Mouse (Mus musculus) left cerebral cortex, postnatal 36 days (tissue): ENCODE data around the gene Pgpep1. TPM values are rescaled to one million over a fixed set of nuclear protein-coding genes. Genes with fewer than 3 reads are reported as not detected.
A peak's percentile ranks its signal among the peaks of the same experiment; 100 is the strongest.

Experiments used
- DNase-seq, 2 experiments: peaks; one replicate each; pipeline ENCODE4 v3.0.0; 2021 to 2022; ENCODE audit warnings: low spot score in 2 of 2, mixed read lengths in 1 of 2
- intact Hi-C: fragments of 180-260 bp; cut with DNase I; formaldehyde crosslinking; loops from one replicate; pipeline ENCODE4 v1.15.1; 2025
- total RNA-seq, 2 experiments: library from RNA; stranded (reverse); gene quantifications; 2 replicates each; pipeline ENCODE4 v1.2.3; 2021

Gene Pgpep1
- total RNA-seq, 2 experiments from 2014 or later: 11.6 to 17.2 TPM

- DNase-seq: no peak
- intact Hi-C loops: no loop called here
Observed at GRCm38 (mm10) chr8:70644065-70644464, 16.1 kb downstream of the Pgpep1 start.

- no peak for DNase-seq
- intact Hi-C loops: no loop called here
Observed at GRCm38 (mm10) chr8:70643019-70643418, 17.2 kb downstream of the Pgpep1 start.

- DNase-seq: no peak
- intact Hi-C loops: no loop called here
Observed at GRCm38 (mm10) chr8:70638752-70639151, 21.4 kb downstream of the Pgpep1 start.

- intact Hi-C loops: no loop called here
- DNase-seq: no peak
Observed at GRCm38 (mm10) chr8:70636838-70637237, 23.4 kb downstream of the Pgpep1 start.

- no peak for DNase-seq
- intact Hi-C loops: no loop called here
Observed at GRCm38 (mm10) chr8:70635527-70635926, 24.7 kb downstream of the Pgpep1 start.

- intact Hi-C loops: no loop called here
- no peak for DNase-seq
Observed at GRCm38 (mm10) chr8:70634066-70634465, 26.1 kb downstream of the Pgpep1 start.

- no peak for DNase-seq
- intact Hi-C loops: no loop called here
Observed at GRCm38 (mm10) chr8:70632346-70632892, 27.8 kb downstream of the Pgpep1 start, which contains the start of gene Gdf15. Gene Gdf15 (minus strand): TSS chr8:70632456.

- no peak for DNase-seq
- intact Hi-C loops: no loop called here
Observed at GRCm38 (mm10) chr8:70631436-70631835, 28.8 kb downstream of the Pgpep1 start.

GRCm38 (mm10) chr8:70630532-70631381 is 29.4 kb downstream of the Pgpep1 start:
- DNase-seq: no peak
- intact Hi-C loops: no loop called here

- intact Hi-C loops: loop anchor here (5.0 kb wide), 1 partner anchor 32 kb away; the partner anchor contains the start of gene Pgpep1
- DNase-seq: peak; percentile 91 to 93
Observed at GRCm38 (mm10) chr8:70629574-70630531, 30.3 kb downstream of the Pgpep1 start.

GRCm38 (mm10) chr8:70628986-70629490 is 31.1 kb downstream of the Pgpep1 start:
- DNase-seq: no peak
- intact Hi-C loops: loop anchor here (5.0 kb wide), 1 partner anchor 33 kb away; the partner anchor contains the start of gene Pgpep1

GRCm38 (mm10) chr8:70627041-70627440 is 33.1 kb downstream of the Pgpep1 start:
- DNase-seq: no peak
- intact Hi-C loops: loop anchor here (5.0 kb wide), 1 partner anchor 35 kb away; the partner anchor contains the start of gene Pgpep1

GRCm38 (mm10) chr8:70625104-70625503 is 35.1 kb downstream of the Pgpep1 start:
- intact Hi-C loops: loop anchor here (5.0 kb wide), 1 partner anchor 37 kb away; the partner anchor contains the start of gene Pgpep1
- DNase-seq: no peak

GRCm38 (mm10) chr8:70622220-70622619 is 38.0 kb downstream of the Pgpep1 start:
- DNase-seq: no peak
- intact Hi-C loops: no loop called here

GRCm38 (mm10) chr8:70618888-70619334 is 41.3 kb downstream of the Pgpep1 start:
- DNase-seq: no peak
- intact Hi-C loops: no loop called here

- intact Hi-C loops: no loop called here
- DNase-seq: no peak
Observed at GRCm38 (mm10) chr8:70617985-70618384, 42.2 kb downstream of the Pgpep1 start.

- no peak for DNase-seq
- intact Hi-C loops: no loop called here
Observed at GRCm38 (mm10) chr8:70616645-70617044, 43.5 kb downstream of the Pgpep1 start.

- DNase-seq: no peak
- intact Hi-C loops: no loop called here
Observed at GRCm38 (mm10) chr8:70615894-70616293, 44.3 kb downstream of the Pgpep1 start, which contains the start of gene Lrrc25. Gene Lrrc25 (plus strand): TSS chr8:70616155.

GRCm38 (mm10) chr8:70615281-70615680 is 44.9 kb downstream of the Pgpep1 start:
- DNase-seq: no peak
- intact Hi-C loops: no loop called here
